Mouse (Mus musculus): ENCODE measurements around the gene Ciita. TPM values are rescaled to one million over a fixed set of nuclear protein-coding genes. Genes with fewer than 3 reads are reported as not detected.

Gene Ciita
- polyA plus RNA-seq, 1 experiment from 2014 or later = 0.14 TPM

DNA sequence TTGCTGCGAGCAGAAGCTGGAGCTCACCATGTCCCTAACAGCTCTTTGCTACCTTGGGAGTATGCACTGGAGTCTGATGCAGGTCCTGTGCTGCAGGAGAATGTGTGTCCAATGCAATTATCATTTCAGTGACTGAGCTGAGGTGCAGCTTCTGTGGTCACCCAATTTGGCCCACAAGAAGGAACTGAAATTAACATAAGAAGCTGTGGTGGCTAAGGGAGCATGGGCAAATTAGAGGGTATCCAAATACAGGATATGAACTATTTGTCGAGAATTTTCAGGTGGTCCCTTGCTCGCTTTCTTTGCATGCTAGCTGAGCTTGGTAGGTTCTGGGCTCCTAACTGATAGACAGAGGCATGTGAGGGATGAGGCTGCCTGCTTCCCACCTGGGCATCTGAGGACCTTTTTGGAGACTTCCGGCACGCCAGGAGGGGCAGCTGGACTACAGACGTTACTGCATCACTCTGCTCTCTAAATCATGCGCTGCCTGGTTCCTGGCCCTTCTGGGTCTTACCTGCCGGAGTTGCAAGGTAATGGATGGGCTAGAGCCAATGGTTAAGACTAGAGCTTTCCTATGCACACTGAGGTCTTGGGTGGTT lies 8.1 kb downstream of the Ciita start:
- Histone ChIP-seq H3K9ac (ENCODE audit: low read length) (no peak overlapping the region), H3K4me2 (no peak overlapping the region), H3K4me3 (ENCODE audit: low read depth, low read length) (no peak overlapping the region), H3K27ac (ENCODE audit: low read depth, low read length) (no peak overlapping the region), H3K4me1 (ENCODE audit: control insufficient read depth, insufficient read depth, low read length) (0 out of 2 replicates have a peak, but pooled peaks cover 3% of the 10 kb centered on the region), H3K27me3 (ENCODE audit: control insufficient read depth, insufficient read depth, low read length) (no peaks in the 10 kb centered on the region), H3K9me3 (ENCODE audit: control insufficient read depth, low read length) (no peaks in the 10 kb centered on the region), H3K36me3 (ENCODE audit: control insufficient read depth, insufficient read depth, low read length) (no peaks in the 10 kb centered on the region)
- ATAC-seq (ENCODE audit: low FRiP score) (no peak), DNase-seq (ENCODE audit: low spot score, missing footprints) (no peak)
- WGBS = 86% methylated on average over 8 of the region's 8 CpGs

GRCm38 (mm10) chr16:10488769-10489481 lies 9.1 kb downstream of the Ciita start:
- H3K27me3 ChIP-seq (ENCODE audit: control insufficient read depth, insufficient read depth, low read length) = no peaks in the 10 kb centered on the region
- WGBS = 94% methylated on average over 7 of the region's 7 CpGs
- DNase-seq (ENCODE audit: low spot score, missing footprints) (no peak), ATAC-seq (ENCODE audit: low FRiP score) (no peak)
- H3K36me3 ChIP-seq (ENCODE audit: control insufficient read depth, insufficient read depth, low read length) = no peaks in the 10 kb centered on the region
- no peak overlapping the region for H3K4me3 ChIP-seq (ENCODE audit: low read depth, low read length)
- H3K4me2 ChIP-seq = no peak overlapping the region
- H3K9ac ChIP-seq (ENCODE audit: low read length) = no peak overlapping the region
- no peaks in the 10 kb centered on the region for H3K9me3 ChIP-seq (ENCODE audit: control insufficient read depth, low read length)
- no peak overlapping the region for H3K27ac ChIP-seq (ENCODE audit: low read depth, low read length)
- H3K4me1 ChIP-seq (ENCODE audit: control insufficient read depth, insufficient read depth, low read length) = 0 out of 2 replicates have a peak, but pooled peaks cover 3% of the 10 kb centered on the region

DNA sequence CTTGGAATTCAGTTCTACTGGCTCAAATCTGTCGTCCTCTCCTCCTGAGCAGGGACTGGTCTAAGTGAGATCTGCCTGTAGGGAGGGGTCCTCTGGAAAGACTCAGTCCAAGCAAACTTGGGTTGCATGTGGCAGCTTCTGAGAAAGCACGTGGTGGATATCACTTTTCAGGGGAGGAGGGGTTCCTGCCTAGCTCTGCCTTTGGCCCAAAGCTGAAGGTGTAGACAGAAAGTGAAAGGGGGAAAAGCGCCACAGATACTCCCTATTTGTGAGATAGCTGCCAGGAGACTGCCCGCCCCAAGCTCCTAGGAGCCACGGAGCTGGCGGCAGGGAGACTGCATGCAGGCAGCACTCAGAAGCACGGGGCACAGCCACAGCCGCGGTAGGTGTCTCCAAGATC lies 9.6 kb downstream of the Ciita start:
- ATAC-seq (ENCODE audit: low FRiP score) = no peak
- no peak for DNase-seq (ENCODE audit: low spot score, missing footprints)
- 9% methylated on average over 9 of the region's 9 CpGs for whole genome bisulfite sequencing
- H3K4me2 ChIP-seq = peak overlapping the region; percentile 39
- no peaks in the 10 kb centered on the region for H3K27me3 ChIP-seq (ENCODE audit: control insufficient read depth, insufficient read depth, low read length)
- H3K27ac ChIP-seq (ENCODE audit: low read depth, low read length) = no peak overlapping the region
- 0 out of 2 replicates have a peak, but pooled peaks cover 3% of the 10 kb centered on the region for H3K4me1 ChIP-seq (ENCODE audit: control insufficient read depth, insufficient read depth, low read length)
- no peaks in the 10 kb centered on the region for H3K9me3 ChIP-seq (ENCODE audit: control insufficient read depth, low read length)
- no peaks in the 10 kb centered on the region for H3K36me3 ChIP-seq (ENCODE audit: control insufficient read depth, insufficient read depth, low read length)
- 0 out of 2 replicates have a peak overlapping the region, but pooled peaks have one; percentile 4 for H3K4me3 ChIP-seq (ENCODE audit: low read depth, low read length)
- H3K9ac ChIP-seq (ENCODE audit: low read length) = peak overlapping the region; percentile 33

DNA sequence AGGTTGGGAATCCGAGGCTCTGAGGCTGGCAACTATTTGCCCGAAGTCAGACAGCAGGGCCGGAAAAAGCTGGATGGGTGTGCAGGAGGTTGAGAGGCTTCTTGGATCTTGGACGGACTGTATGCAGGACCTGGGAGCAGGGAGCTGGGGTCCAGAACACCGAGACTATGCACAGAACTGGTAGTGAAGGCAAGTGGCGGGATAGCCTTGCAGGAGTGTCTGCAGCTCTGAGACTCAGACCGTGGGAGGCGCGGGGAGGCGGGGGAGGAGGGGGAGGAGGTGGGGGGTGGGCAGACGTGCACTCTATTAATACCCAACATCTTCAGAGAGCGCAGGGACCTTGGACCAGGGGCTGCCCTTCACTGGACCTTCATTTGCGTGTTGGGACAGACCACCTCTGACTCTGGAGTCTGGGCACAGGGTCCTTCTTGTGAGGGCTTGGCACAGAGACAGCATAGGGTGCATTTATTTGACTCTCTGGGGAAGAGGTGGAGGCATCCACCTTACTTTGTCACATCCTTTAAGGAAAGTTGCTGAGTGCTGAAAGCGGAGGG lies 10.1 kb downstream of the Ciita start:
- ATAC-seq (ENCODE audit: low FRiP score) (no peak), DNase-seq (ENCODE audit: low spot score, missing footprints) (no peak)
- H3K27me3 ChIP-seq (ENCODE audit: control insufficient read depth, insufficient read depth, low read length) = no peaks in the 10 kb centered on the region
- H3K9ac ChIP-seq (ENCODE audit: low read length) = peak overlapping the region; percentile 33
- 0 out of 2 replicates have a peak, but pooled peaks cover 3% of the 10 kb centered on the region for H3K4me1 ChIP-seq (ENCODE audit: control insufficient read depth, insufficient read depth, low read length)
- 27% methylated on average over 10 of the region's 14 CpGs for WGBS
- 0 out of 2 replicates have a peak overlapping the region, but pooled peaks have one; percentile 4 for H3K4me3 ChIP-seq (ENCODE audit: low read depth, low read length)
- no peaks in the 10 kb centered on the region for H3K9me3 ChIP-seq (ENCODE audit: control insufficient read depth, low read length)
- peak overlapping the region; percentile 39 for H3K4me2 ChIP-seq
- H3K27ac ChIP-seq (ENCODE audit: low read depth, low read length) = no peak overlapping the region
- no peaks in the 10 kb centered on the region for H3K36me3 ChIP-seq (ENCODE audit: control insufficient read depth, insufficient read depth, low read length)

DNA sequence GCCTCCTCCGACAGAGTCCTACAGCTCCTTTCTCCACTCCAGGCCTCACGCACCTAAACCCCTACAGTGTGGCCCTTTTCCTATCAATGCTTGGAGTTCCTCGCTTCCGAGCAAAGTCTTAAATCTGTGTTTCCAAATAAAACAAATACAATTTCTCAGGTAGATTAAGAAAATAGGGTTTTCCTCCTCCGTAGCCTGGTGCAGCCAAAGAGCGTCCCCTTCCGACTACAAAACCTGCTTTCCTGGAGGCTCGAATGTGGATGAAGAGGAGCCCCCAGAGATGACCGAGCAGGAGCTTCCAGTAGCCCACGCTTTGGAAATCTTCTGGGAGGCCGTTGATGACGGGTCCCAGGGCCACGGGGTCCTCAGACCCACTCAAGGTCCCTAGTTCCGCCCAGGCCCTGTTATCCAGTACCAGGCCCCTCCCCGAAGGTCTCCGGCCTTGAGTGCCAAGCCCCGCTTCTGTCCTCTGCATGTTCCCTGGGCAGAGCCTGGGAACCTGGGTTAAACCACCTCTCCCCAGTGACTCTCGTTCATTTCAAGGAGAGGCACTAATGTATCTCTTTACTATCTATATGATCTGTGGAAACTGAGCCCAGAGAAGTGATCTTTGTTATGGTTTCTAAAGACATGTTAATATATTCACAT lies 10.8 kb downstream of the Ciita start:
- no peak overlapping the region for H3K27ac ChIP-seq (ENCODE audit: low read depth, low read length)
- ATAC-seq (ENCODE audit: low FRiP score) (no peak), DNase-seq (ENCODE audit: low spot score, missing footprints) (no peak)
- H3K36me3 ChIP-seq (ENCODE audit: control insufficient read depth, insufficient read depth, low read length) = no peaks in the 10 kb centered on the region
- no peak overlapping the region for H3K9ac ChIP-seq (ENCODE audit: low read length)
- WGBS = 86% methylated on average over 18 of the region's 18 CpGs
- H3K4me1 ChIP-seq (ENCODE audit: control insufficient read depth, insufficient read depth, low read length) = 0 out of 2 replicates have a peak, but pooled peaks cover 3% of the 10 kb centered on the region
- H3K4me2 ChIP-seq = no peak overlapping the region
- H3K27me3 ChIP-seq (ENCODE audit: control insufficient read depth, insufficient read depth, low read length) = no peaks in the 10 kb centered on the region
- no peak overlapping the region for H3K4me3 ChIP-seq (ENCODE audit: low read depth, low read length)
- no peaks in the 10 kb centered on the region for H3K9me3 ChIP-seq (ENCODE audit: control insufficient read depth, low read length)

DNA sequence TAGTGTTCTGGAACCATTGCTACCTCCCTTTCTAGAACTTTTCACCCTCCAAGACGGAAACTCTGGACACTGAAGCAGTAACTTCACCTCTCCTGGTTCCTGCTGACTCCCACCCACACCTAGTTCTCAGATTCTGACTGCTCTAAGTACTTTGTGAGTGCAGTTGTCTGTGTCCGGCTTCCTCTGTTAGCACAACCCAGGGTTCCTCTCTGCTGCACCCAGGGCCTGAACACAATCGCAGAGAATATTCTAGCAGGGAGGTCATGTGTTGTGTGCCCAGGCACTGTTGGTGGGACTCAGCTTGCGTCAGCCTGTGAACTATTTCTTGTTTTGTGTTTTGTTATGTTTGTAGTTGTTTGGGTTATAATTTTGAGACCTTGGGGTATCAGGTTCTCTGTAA lies 11.9 kb downstream of the Ciita start:
- 90% methylated on average over 4 of the region's 4 CpGs for WGBS
- no peak for ATAC-seq (ENCODE audit: low FRiP score)

DNA sequence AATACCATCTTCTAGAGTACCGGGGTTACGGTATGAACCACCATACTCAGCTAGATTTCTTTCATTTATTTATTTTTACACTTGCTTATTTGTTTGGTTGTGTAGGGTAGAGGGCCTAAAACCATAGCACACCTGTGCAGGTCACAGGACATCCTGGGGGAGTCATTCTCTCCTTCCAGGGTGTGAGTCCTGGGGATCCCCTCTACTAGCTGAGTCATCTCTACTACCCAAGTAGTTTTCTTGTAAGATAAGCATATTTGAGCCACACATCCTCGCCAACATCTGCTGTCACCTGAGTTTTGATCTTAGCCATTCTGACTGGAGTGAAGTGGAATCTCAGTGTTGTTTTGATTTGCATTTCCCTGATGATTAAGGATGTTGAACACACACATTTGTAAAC lies 12.7 kb downstream of the Ciita start:
- Histone ChIP-seq H3K36me3 (ENCODE audit: control insufficient read depth, insufficient read depth, low read length) (no peaks in the 10 kb centered on the region), H3K4me2 (no peak overlapping the region), H3K27me3 (ENCODE audit: control insufficient read depth, insufficient read depth, low read length) (no peaks in the 10 kb centered on the region), H3K4me3 (ENCODE audit: low read depth, low read length) (no peak overlapping the region), H3K9ac (ENCODE audit: low read length) (no peak overlapping the region), H3K27ac (ENCODE audit: low read depth, low read length) (no peak overlapping the region), H3K9me3 (ENCODE audit: control insufficient read depth, low read length) (no peaks in the 10 kb centered on the region), H3K4me1 (ENCODE audit: control insufficient read depth, insufficient read depth, low read length) (0 out of 2 replicates have a peak, but pooled peaks cover 3% of the 10 kb centered on the region)
- WGBS = 80% methylated on average over 3 of the region's 3 CpGs
- ATAC-seq (ENCODE audit: low FRiP score) = no peak
- no peak for DNase-seq (ENCODE audit: low spot score, missing footprints)

More for the DNA sequence above, 11.9 kb downstream of the Ciita start:
- Histone ChIP-seq H3K4me1 (ENCODE audit: control insufficient read depth, insufficient read depth, low read length) (0 out of 2 replicates have a peak, but pooled peaks cover 3% of the 10 kb centered on the region), H3K27me3 (ENCODE audit: control insufficient read depth, insufficient read depth, low read length) (no peaks in the 10 kb centered on the region), H3K27ac (ENCODE audit: low read depth, low read length) (no peak overlapping the region), H3K9me3 (ENCODE audit: control insufficient read depth, low read length) (no peaks in the 10 kb centered on the region), H3K36me3 (ENCODE audit: control insufficient read depth, insufficient read depth, low read length) (no peaks in the 10 kb centered on the region), H3K4me3 (ENCODE audit: low read depth, low read length) (no peak overlapping the region), H3K4me2 (no peak overlapping the region), H3K9ac (ENCODE audit: low read length) (no peak overlapping the region)
- no peak for DNase-seq (ENCODE audit: low spot score, missing footprints)

GRCm38 (mm10) chr16:10495824-10496298 lies 16.0 kb downstream of the Ciita start:
- ATAC-seq (ENCODE audit: low FRiP score) (no peak), DNase-seq (ENCODE audit: low spot score, missing footprints) (no peak)
- no peaks in the 10 kb centered on the region for H3K27me3 ChIP-seq (ENCODE audit: control insufficient read depth, insufficient read depth, low read length)
- no peaks in the 10 kb centered on the region for H3K4me1 ChIP-seq (ENCODE audit: control insufficient read depth, insufficient read depth, low read length)
- H3K9me3 ChIP-seq (ENCODE audit: control insufficient read depth, low read length) = no peaks in the 10 kb centered on the region
- H3K27ac ChIP-seq (ENCODE audit: low read depth, low read length) = no peak overlapping the region
- no peak overlapping the region for H3K4me3 ChIP-seq (ENCODE audit: low read depth, low read length)
- no peak overlapping the region for H3K9ac ChIP-seq (ENCODE audit: low read length)
- no peaks in the 10 kb centered on the region for H3K36me3 ChIP-seq (ENCODE audit: control insufficient read depth, insufficient read depth, low read length)
- WGBS = 68% methylated on average over 2 of the region's 2 CpGs
- H3K4me2 ChIP-seq = no peak overlapping the region
